Comparison of ENCODE assay signal across 9 mouse cellular contexts in the genomic region with DNA sequence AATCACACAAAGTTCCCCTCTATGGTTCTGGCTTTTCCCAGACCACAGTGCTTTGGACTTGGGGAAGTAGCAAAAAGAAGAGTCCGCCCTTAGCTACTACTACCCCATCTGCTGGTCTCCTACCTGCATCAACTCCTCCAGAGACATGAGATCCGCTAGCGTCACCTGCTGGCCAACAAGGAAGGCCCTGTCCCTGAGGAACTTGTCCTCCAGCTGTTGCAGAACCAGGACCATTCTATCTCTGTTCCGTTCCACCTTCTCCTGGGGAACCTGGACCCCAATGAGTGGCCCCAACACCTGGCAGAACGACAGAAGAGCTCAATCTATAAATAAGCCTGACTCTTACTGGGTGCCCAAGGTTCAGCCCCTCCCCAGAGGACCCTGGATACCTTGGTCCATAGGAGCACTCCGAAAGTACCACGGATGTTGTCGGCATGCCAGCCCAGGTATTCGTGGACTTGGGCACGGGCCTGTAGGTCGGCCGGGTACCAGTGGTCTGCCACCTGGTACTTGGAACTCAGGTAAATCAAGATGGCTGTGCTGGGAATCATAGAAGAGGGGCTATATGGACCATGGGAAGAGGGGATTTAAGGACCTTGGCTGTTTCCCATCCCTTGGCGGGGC. TPM values are rescaled to one million over a fixed set of nuclear protein-coding genes. Genes with fewer than 3 reads are reported as not detected.
DNase-seq lines count a peak whose midpoint lies in the region; ATAC-seq and TF ChIP-seq lines count a peak whose summit lies in the region.
"Had no signal": no experiment of that assay in that cellular context is flagged by ENCODE, and none has a peak within 500 bp of the region (broad histone marks: within the 10 kb centered on the region; RNA-seq: fewer than 3 reads in every experiment).

No protein-coding gene starts in this region.

- DNase-seq in kidney, adult 2 months: peak; percentile 86
- no peak for DNase-seq in ES-E14 (ENCODE audit: low read depth, low spot score)
- DNase-seq in cerebellum, adult 8-10 months: peak; percentile 53
- DNase-seq in heart, embryonic 10.5 days (ENCODE audit: low spot score): peak; percentile 86
- peak; percentile 77 for DNase-seq in lung, adult 2 months
- DNase-seq in spleen, postnatal 4 days (ENCODE audit: low spot score in 2 of 2): peak; percentile 71 to 86

- no peaks in the 10 kb centered on the region for H3K27me3 ChIP-seq in kidney, adult 2 months (replicated peaks; ENCODE audit: control insufficient read depth, insufficient read depth, low read length)
- H3K27me3 ChIP-seq in kidney, embryonic 16.5 days (ENCODE audit: insufficient read depth, low read length): no peaks in the 10 kb centered on the region
- peaks cover 20% of the 10 kb centered on the region for H3K27me3 ChIP-seq in heart, embryonic 10.5 days (ENCODE audit: insufficient read depth, poor library complexity, severe bottlenecking)
- peaks cover 10% of the 10 kb centered on the region for H3K27me3 ChIP-seq in forebrain, embryonic 16.5 days (replicated peaks; ENCODE audit: control insufficient read depth, insufficient read depth, low read length)

- in situ Hi-C loops in ES-E14 (cut with MboI; ENCODE audit: low sequenced_read_pairs in 2 of 2, unreplicated experiment in 2 of 2): no loop called here

- no peak overlapping the region for H3K4me2 ChIP-seq in kidney, embryonic 16.5 days (replicated peaks; ENCODE audit: low read depth, low read length)
- no peak overlapping the region for H3K4me2 ChIP-seq in forebrain, embryonic 16.5 days (ENCODE audit: low read length)

- H3K9ac ChIP-seq in kidney, embryonic 16.5 days (replicated peaks; ENCODE audit: low read length): no peak overlapping the region
- no peak overlapping the region for H3K9ac ChIP-seq in ES-E14 (ENCODE audit: insufficient read depth, low read depth, low read length, poor library complexity, severe bottlenecking)
- H3K9ac ChIP-seq in forebrain, embryonic 16.5 days (replicated peaks; ENCODE audit: low read depth, low read length): no peak overlapping the region

- H3K27ac ChIP-seq in kidney, adult 2 months (ENCODE audit: insufficient read depth, low read depth, low read length): peak overlapping the region; percentile 96; the same call in 1 of the 2 replicates
- no peak overlapping the region for H3K27ac ChIP-seq in kidney, embryonic 16.5 days (ENCODE audit: low read length)
- H3K27ac ChIP-seq in ES-E14 (ENCODE audit: insufficient read depth, low read depth, low read length, poor library complexity, severe bottlenecking): peak overlapping the region; percentile 13; the same call in 1 of the 2 replicates
- no peak overlapping the region for H3K27ac ChIP-seq in heart, embryonic 10.5 days
- no peak overlapping the region for H3K27ac ChIP-seq in forebrain, embryonic 16.5 days (ENCODE audit: low read length)
- H3K27ac ChIP-seq: macrophage had no signal

- H3K4me1 ChIP-seq in kidney, adult 2 months (ENCODE audit: control insufficient read depth, insufficient read depth, low read length): peaks cover 11% of the 10 kb centered on the region
- peaks cover 32% of the 10 kb centered on the region for H3K4me1 ChIP-seq in kidney, embryonic 16.5 days (ENCODE audit: insufficient read depth, low read length)
- peaks cover 3 to 12% of the 10 kb centered on the region in 2 experiments for H3K4me1 ChIP-seq in ES-E14 (ENCODE audit: control insufficient read depth in 2 of 2, insufficient read depth in 2 of 2, low read length in 2 of 2, poor library complexity in 1 of 2)
- peaks cover 38% of the 10 kb centered on the region for H3K4me1 ChIP-seq in heart, embryonic 10.5 days
- H3K4me1 ChIP-seq in lung, adult 2 months (ENCODE audit: control insufficient read depth, insufficient read depth, low read length): peaks cover 6% of the 10 kb centered on the region
- peaks cover 32% of the 10 kb centered on the region for H3K4me1 ChIP-seq in forebrain, embryonic 16.5 days (replicated peaks; ENCODE audit: control insufficient read depth, insufficient read depth, low read length)

- TF ChIP-seq POLR2A in kidney, adult 2 months (IDR thresholded peaks at IDR 0.05; ENCODE audit: low read depth, low read length): no peak
- no peak for TF ChIP-seq POLR2A in lung, adult 2 months (IDR thresholded peaks at IDR 0.05; ENCODE audit: borderline replicate concordance, extremely low read depth, low read depth, low read length)

- no peak for ATAC-seq in kidney, embryonic 16.5 days (ENCODE audit: low FRiP score, low TSS enrichment)
- no peak for ATAC-seq in forebrain, embryonic 16.5 days

- peak; percentile 99 for TF ChIP-seq CTCF in kidney, adult 2 months (conservative IDR thresholded peaks at IDR 0.05; ENCODE audit: insufficient read depth, insufficient read length, low read depth, low read length)
- peak; percentile 97 for TF ChIP-seq CTCF in lung, adult 2 months (IDR thresholded peaks at IDR 0.05; ENCODE audit: insufficient read depth, low read length)

- 56% methylated on average over 13 of the region's 13 CpGs for WGBS in kidney, adult 2 months
- WGBS in kidney, embryonic 16.5 days: 67% methylated on average over 13 of the region's 13 CpGs
- 53% methylated on average over 13 of the region's 13 CpGs for WGBS in heart, embryonic 10.5 days
- 64% methylated on average over 13 of the region's 13 CpGs for WGBS in lung, adult 2 months
- WGBS in forebrain, embryonic 16.5 days: 70% methylated on average over 13 of the region's 13 CpGs

- H3K4me3 ChIP-seq in kidney, adult 2 months (ENCODE audit: insufficient read depth, low read depth, low read length): peak overlapping the region; percentile 62
- H3K4me3 ChIP-seq in kidney, embryonic 16.5 days (ENCODE audit: low read length): no peak overlapping the region
- no peak overlapping the region for H3K4me3 ChIP-seq in ES-E14 (ENCODE audit: insufficient read depth in 1 of 2, low read depth in 1 of 2, low read length in 2 of 2, poor library complexity in 1 of 2, severe bottlenecking in 1 of 2)
- H3K4me3 ChIP-seq in heart, embryonic 10.5 days: no peak overlapping the region
- no peak overlapping the region for H3K4me3 ChIP-seq in lung, adult 2 months (replicated peaks; ENCODE audit: extremely low read depth, low read depth, low read length)
- no peak overlapping the region for H3K4me3 ChIP-seq in forebrain, embryonic 16.5 days (replicated peaks; ENCODE audit: low read length)

- H3K9me3 ChIP-seq in kidney, embryonic 16.5 days (ENCODE audit: low read length): no peaks in the 10 kb centered on the region
- no peaks in the 10 kb centered on the region for H3K9me3 ChIP-seq in ES-E14 (ENCODE audit: control insufficient read depth, insufficient read depth, low read depth, low read length)
- no peaks in the 10 kb centered on the region for H3K9me3 ChIP-seq in heart, embryonic 10.5 days
- H3K9me3 ChIP-seq in forebrain, embryonic 16.5 days (ENCODE audit: control insufficient read depth, low read length): no peaks in the 10 kb centered on the region

- no peaks in the 10 kb centered on the region; the same call in 1 of the 2 replicates for H3K36me3 ChIP-seq in kidney, adult 2 months (ENCODE audit: control insufficient read depth, insufficient read depth, low read length)
- H3K36me3 ChIP-seq in kidney, embryonic 16.5 days (ENCODE audit: insufficient read depth, low read length): no peaks in the 10 kb centered on the region
- peaks cover 3% of the 10 kb centered on the region; the same call in 1 of the 2 replicates for H3K36me3 ChIP-seq in ES-E14 (ENCODE audit: control insufficient read depth, insufficient read depth, low read length, poor library complexity, severe bottlenecking)
- no peaks in the 10 kb centered on the region for H3K36me3 ChIP-seq in heart, embryonic 10.5 days
- H3K36me3 ChIP-seq in forebrain, embryonic 16.5 days (ENCODE audit: control insufficient read depth, insufficient read depth): no peaks in the 10 kb centered on the region

RNA-seq across cellular contexts. Expression of a gene that starts 4.8 kb away (rescaled TPM):
- 1,054 and 1,473 TPM in 2 replicates for polyA plus RNA-seq in kidney, adult 2 months (2012; rRNA removed)
- 53.0 and 56.2 TPM in 2 replicates for polyA plus RNA-seq in kidney, embryonic 16.5 days (2015; fragmentation: Nextera tagmentation; extraction: Ambion mirVana)
- 17.8 and 35.8 TPM in 2 replicates for total RNA-seq in ES-E14 (2012; rRNA removed)
- 8.7 and 11.4 TPM in 2 replicates for polyA plus RNA-seq in heart, embryonic 10.5 days (2016; fragmentation: Nextera tagmentation; extraction: Ambion mirVana)
- 137 and 149 TPM in 2 replicates for polyA plus RNA-seq in lung, adult 2 months (2012; rRNA removed)
- 4.0 and 4.2 TPM in 2 replicates for polyA plus RNA-seq in forebrain, embryonic 16.5 days (2015; fragmentation: Nextera tagmentation; extraction: Ambion mirVana)

RNA-seq across cellular contexts. Expression of a gene that starts 10.0 kb away (rescaled TPM):
- polyA plus RNA-seq in kidney, adult 2 months (2012; rRNA removed): 0.11 and 0.23 TPM in 2 replicates
- polyA plus RNA-seq in kidney, embryonic 16.5 days (2015; fragmentation: Nextera tagmentation; extraction: Ambion mirVana): not detected in 2 replicates
- total RNA-seq in ES-E14 (2012; rRNA removed): not detected in 2 replicates
- polyA plus RNA-seq in heart, embryonic 10.5 days (2016; fragmentation: Nextera tagmentation; extraction: Ambion mirVana): not detected in 2 replicates
- not detected in 2 replicates for polyA plus RNA-seq in lung, adult 2 months (2012; rRNA removed)
- not detected in 2 replicates for polyA plus RNA-seq in forebrain, embryonic 16.5 days (2015; fragmentation: Nextera tagmentation; extraction: Ambion mirVana)
- polyA plus RNA-seq: macrophage had no signal

RNA-seq across cellular contexts. Expression of a gene that starts 27.7 kb away (rescaled TPM):
- polyA plus RNA-seq in kidney, adult 2 months (2012; rRNA removed): 3,280 and 4,796 TPM in 2 replicates
- polyA plus RNA-seq in kidney, embryonic 16.5 days (2015; fragmentation: Nextera tagmentation; extraction: Ambion mirVana): 2,002 and 2,111 TPM in 2 replicates
- total RNA-seq in ES-E14 (2012; rRNA removed): 1,434 and 2,185 TPM in 2 replicates
- 3,089 and 3,244 TPM in 2 replicates for polyA plus RNA-seq in heart, embryonic 10.5 days (2016; fragmentation: Nextera tagmentation; extraction: Ambion mirVana)
- polyA plus RNA-seq in lung, adult 2 months (2012; rRNA removed): 479 and 563 TPM in 2 replicates
- 1,679 and 1,753 TPM in 2 replicates for polyA plus RNA-seq in forebrain, embryonic 16.5 days (2015; fragmentation: Nextera tagmentation; extraction: Ambion mirVana)

RNA-seq across cellular contexts. Expression of a gene that starts 34.0 kb away (rescaled TPM):
- polyA plus RNA-seq in kidney, adult 2 months (2012; rRNA removed): 492 and 514 TPM in 2 replicates
- polyA plus RNA-seq in kidney, embryonic 16.5 days (2015; fragmentation: Nextera tagmentation; extraction: Ambion mirVana): 16.5 and 19.7 TPM in 2 replicates
- 5.8 and 10.7 TPM in 2 replicates for total RNA-seq in ES-E14 (2012; rRNA removed)
- polyA plus RNA-seq in heart, embryonic 10.5 days (2016; fragmentation: Nextera tagmentation; extraction: Ambion mirVana): 5.1 and 17.3 TPM in 2 replicates
- polyA plus RNA-seq in lung, adult 2 months (2012; rRNA removed): 163 and 178 TPM in 2 replicates
- 10.5 and 15.2 TPM in 2 replicates for polyA plus RNA-seq in forebrain, embryonic 16.5 days (2015; fragmentation: Nextera tagmentation; extraction: Ambion mirVana)

RNA-seq across cellular contexts. Expression of a gene that starts 51.2 kb away (rescaled TPM):
- 97.4 and 108 TPM in 2 replicates for polyA plus RNA-seq in kidney, adult 2 months (2012; rRNA removed)
- 54.8 and 56.5 TPM in 2 replicates for polyA plus RNA-seq in kidney, embryonic 16.5 days (2015; fragmentation: Nextera tagmentation; extraction: Ambion mirVana)
- 3.4 and 4.4 TPM in 2 replicates for total RNA-seq in ES-E14 (2012; rRNA removed)
- 2.6 and 4.2 TPM in 2 replicates for polyA plus RNA-seq in heart, embryonic 10.5 days (2016; fragmentation: Nextera tagmentation; extraction: Ambion mirVana)
- polyA plus RNA-seq in lung, adult 2 months (2012; rRNA removed): 47.8 and 63.7 TPM in 2 replicates
- polyA plus RNA-seq in forebrain, embryonic 16.5 days (2015; fragmentation: Nextera tagmentation; extraction: Ambion mirVana): 0.77 and 1.2 TPM in 2 replicates

Comparison
In these comparisons a context has a peak if more than half of its experiments do, and no peak if none do; other contexts are left out.
1. H3K27ac ChIP-seq: peak in kidney, adult 2 months (single experiment) and ES-E14 (single experiment); none in kidney, embryonic 16.5 days (single experiment), heart, embryonic 10.5 days (single experiment) and forebrain, embryonic 16.5 days (single experiment).